Mouse (Mus musculus) lung, embryonic 15.5 days (tissue): Measurements from ENCODE around the gene Sirpb1b. TPM values are rescaled to one million over a fixed set of nuclear protein-coding genes. Genes with fewer than 3 reads are reported as not detected.
"Not testable (repeated sequence)": the region's sequence is repeated elsewhere in the genome, so short reads cannot be mapped to it uniquely, and the experiment has no call there.

Experiments used
- ATAC-seq: fragments of 200-750 bp; cut with Nextera tagmentation; 2 replicates; pipeline ENCODE4 v1.8.0; 2017; ENCODE audit warnings: moderate number of reproducible peaks, borderline replicate concordance; ENCODE audit not compliant: low FRiP score, low TSS enrichment; ENCODE audit errors: extremely low read depth
- H3K27ac ChIP-seq: fragments of 300-500 bp; sonication (generic); 2 replicates; pipeline ENCODE4 v1.5.1; 2015; ENCODE audit warnings: moderate library complexity, mild to moderate bottlenecking, inconsistent platforms
- H3K27me3 ChIP-seq: fragments of 300-500 bp; sonication (generic); 2 replicates; pipeline ENCODE4 v1.6.1; 2015; ENCODE audit warnings: inconsistent platforms
- H3K36me3 ChIP-seq: fragments of 300-500 bp; sonication (generic); 2 replicates; pipeline ENCODE4 v1.6.1; 2015; ENCODE audit warnings: inconsistent platforms
- H3K4me1 ChIP-seq: fragments of 300-500 bp; sonication (generic); 2 replicates; pipeline ENCODE4 v1.6.1; 2015; ENCODE audit warnings: inconsistent platforms
- H3K4me2 ChIP-seq: fragments of 300-500 bp; sonication (generic); 2 replicates; pipeline ENCODE4 v1.6.1; 2015; ENCODE audit warnings: inconsistent platforms, mild to moderate bottlenecking, moderate library complexity
- H3K4me3 ChIP-seq: fragments of 300-500 bp; sonication (generic); 2 replicates; pipeline ENCODE4 v1.5.1; 2015; ENCODE audit warnings: mild to moderate bottlenecking, inconsistent platforms
- H3K9ac ChIP-seq: fragments of 300-500 bp; sonication (generic); 2 replicates; pipeline ENCODE4 v1.6.1; 2015; ENCODE audit warnings: inconsistent platforms
- H3K9me3 ChIP-seq: fragments of 300-500 bp; sonication (generic); 2 replicates; pipeline ENCODE4 v1.6.1; 2016; ENCODE audit warnings: inconsistent platforms
- WGBS: fragments of 180-500 bp; shearing (Covaris S2); methylation state at CpG from one replicate; pipeline ENCODE4 v1.1.7; 2015; 5-methylcytosine and 5-hydroxymethylcytosine counted together
- polyA plus RNA-seq: library from polyadenylated mRNA; unstranded; fragments of >200 nt; fragmentation: Nextera tagmentation; extraction: Ambion mirVana; gene quantifications from 2 replicates; pipeline ENCODE4 v1.2.1, GENCODE M21; 2015

Gene Sirpb1b
- 0.28 and 0.35 TPM in 2 replicates for polyA plus RNA-seq

GRCm38 (mm10) chr3:15574887-15575286 is at the start of gene Sirpb1b:
Sirpb1b (minus strand) TSS chr3:15575065.
- H3K4me2 ChIP-seq, ATAC-seq, H3K27me3 ChIP-seq, H3K4me1 ChIP-seq, H3K36me3 ChIP-seq, H3K9me3 ChIP-seq, H3K9ac ChIP-seq, H3K4me3 ChIP-seq, H3K27ac ChIP-seq: not testable (repeated sequence)
- whole genome bisulfite sequencing = 67% methylated on average over 1 of the region's 1 CpGs

GRCm38 (mm10) chr3:15590377-15591117 is 15.7 kb upstream of the Sirpb1b start:
- H3K4me3 ChIP-seq, H3K27me3 ChIP-seq, H3K36me3 ChIP-seq, ATAC-seq, H3K9ac ChIP-seq, H3K9me3 ChIP-seq, H3K27ac ChIP-seq, H3K4me1 ChIP-seq, H3K4me2 ChIP-seq: not testable (repeated sequence)
- WGBS = 95% methylated on average over 2 of the region's 2 CpGs

GRCm38 (mm10) chr3:15586665-15587064 is 11.8 kb upstream of the Sirpb1b start:
- H3K9ac ChIP-seq, H3K27me3 ChIP-seq, H3K36me3 ChIP-seq, H3K4me3 ChIP-seq, ATAC-seq, H3K27ac ChIP-seq, H3K4me1 ChIP-seq, H3K9me3 ChIP-seq, H3K4me2 ChIP-seq: not testable (repeated sequence)
- WGBS = 76% methylated on average over 1 of the region's 1 CpGs

GRCm38 (mm10) chr3:15583452-15583851 is 8.6 kb upstream of the Sirpb1b start:
- Histone ChIP-seq H3K27me3 (no peaks in the 10 kb centered on the region), H3K27ac (no peak overlapping the region), H3K4me3 (no peak overlapping the region), H3K9me3 (no peaks in the 10 kb centered on the region), H3K36me3 (no peaks in the 10 kb centered on the region), H3K4me1 (no peaks in the 10 kb centered on the region), H3K9ac (no peak overlapping the region), H3K4me2 (no peak overlapping the region)
- WGBS = 92% methylated on average over 1 of the region's 1 CpGs
- no peak for ATAC-seq

GRCm38 (mm10) chr3:15582948-15583347 is 8.1 kb upstream of the Sirpb1b start:
- not testable (repeated sequence) for H3K36me3 ChIP-seq, ATAC-seq, H3K9ac ChIP-seq, H3K4me3 ChIP-seq, H3K4me2 ChIP-seq, H3K27me3 ChIP-seq, H3K27ac ChIP-seq, H3K9me3 ChIP-seq, H3K4me1 ChIP-seq
- 82% methylated on average over 3 of the region's 3 CpGs for WGBS

GRCm38 (mm10) chr3:15576466-15576865 is 1.6 kb upstream of the Sirpb1b start:
- ATAC-seq = not testable (repeated sequence)

GRCm38 (mm10) chr3:15528589-15528988 is 46.3 kb downstream of the Sirpb1b start:
- Histone ChIP-seq H3K36me3 (no peaks in the 10 kb centered on the region), H3K4me3 (no peak overlapping the region), H3K27me3 (no peaks in the 10 kb centered on the region), H3K9ac (no peak overlapping the region), H3K27ac (no peak overlapping the region), H3K4me1 (no peaks in the 10 kb centered on the region), H3K9me3 (0 out of 2 replicates have a peak, but pooled peaks cover 3% of the 10 kb centered on the region), H3K4me2 (no peak overlapping the region)
- ATAC-seq = no peak

More at GRCm38 (mm10) chr3:15576466-15576865, 1.6 kb upstream of the Sirpb1b start:
- not testable (repeated sequence) for H3K27me3 ChIP-seq, H3K9me3 ChIP-seq, H3K27ac ChIP-seq, H3K4me2 ChIP-seq, H3K9ac ChIP-seq, H3K36me3 ChIP-seq, H3K4me3 ChIP-seq, H3K4me1 ChIP-seq

- H3K9me3 ChIP-seq, H3K4me1 ChIP-seq, H3K27ac ChIP-seq, H3K9ac ChIP-seq, H3K27me3 ChIP-seq, H3K4me2 ChIP-seq, ATAC-seq, H3K4me3 ChIP-seq, H3K36me3 ChIP-seq: not testable (repeated sequence)
- 87% methylated on average over 11 of the region's 11 CpGs for WGBS
These were observed 61.3 kb downstream of the Sirpb1b start for GRCm38 (mm10) chr3:15513608-15514007.

- ATAC-seq, H3K9ac ChIP-seq, H3K9me3 ChIP-seq, H3K27ac ChIP-seq, H3K4me3 ChIP-seq, H3K4me1 ChIP-seq, H3K36me3 ChIP-seq, H3K4me2 ChIP-seq, H3K27me3 ChIP-seq: not testable (repeated sequence)
- WGBS = 82% methylated on average over 3 of the region's 3 CpGs
These were observed 67.0 kb downstream of the Sirpb1b start for GRCm38 (mm10) chr3:15507792-15508321.

- H3K9ac ChIP-seq, H3K4me1 ChIP-seq, H3K36me3 ChIP-seq, ATAC-seq, H3K4me3 ChIP-seq, H3K27me3 ChIP-seq, H3K27ac ChIP-seq, H3K9me3 ChIP-seq, H3K4me2 ChIP-seq: not testable (repeated sequence)
- WGBS = 46% methylated on average over 2 of the region's 2 CpGs
These were observed 100.0 kb downstream of the Sirpb1b start for GRCm38 (mm10) chr3:15474831-15475230.

- H3K4me2 ChIP-seq = not testable (repeated sequence)
These were observed 104.7 kb downstream of the Sirpb1b start for GRCm38 (mm10) chr3:15470158-15470557.

More at GRCm38 (mm10) chr3:15470158-15470557, 104.7 kb downstream of the Sirpb1b start:
- H3K27me3 ChIP-seq, H3K36me3 ChIP-seq, H3K4me3 ChIP-seq, H3K9ac ChIP-seq, ATAC-seq, H3K9me3 ChIP-seq, H3K4me1 ChIP-seq, H3K27ac ChIP-seq: not testable (repeated sequence)
- WGBS = 88% methylated on average over 1 of the region's 3 CpGs
